Mouse (Mus musculus) left cerebral cortex, adult 11 months (tissue): ENCODE measurements at regions not wholly inside any gene's neighbourhood (a gene's known extent, or its start where the extent isn't known, plus 50 kb on each side); places are given as distances from the start of the nearest gene placed in this dataset.

ENCODE experiments used
- DNase-seq: peaks from one replicate; pipeline ENCODE4 v3.0.0; 2022; ENCODE audit warnings: low spot score

DNA sequence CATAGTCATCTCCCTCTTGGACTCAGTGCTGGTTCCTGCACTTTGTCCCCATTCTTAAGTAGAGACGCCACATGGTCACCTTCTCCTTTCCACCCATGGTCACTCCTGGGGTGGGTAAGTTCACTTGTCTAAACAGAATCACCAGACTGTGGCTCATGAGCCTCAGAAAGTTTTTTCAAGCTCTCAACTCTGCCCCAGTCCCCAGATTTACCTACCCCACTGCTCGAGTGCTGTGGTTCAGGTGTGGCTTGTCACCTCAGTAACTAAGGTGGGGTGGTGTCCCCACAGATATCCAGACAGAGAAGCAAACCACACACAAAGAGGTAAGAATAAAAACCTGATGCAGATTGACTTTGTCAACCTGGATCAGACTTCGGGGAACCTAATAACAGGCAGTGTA is 87.6 kb downstream of the Rpl10-ps3 start:
- no peak for DNase-seq

DNA sequence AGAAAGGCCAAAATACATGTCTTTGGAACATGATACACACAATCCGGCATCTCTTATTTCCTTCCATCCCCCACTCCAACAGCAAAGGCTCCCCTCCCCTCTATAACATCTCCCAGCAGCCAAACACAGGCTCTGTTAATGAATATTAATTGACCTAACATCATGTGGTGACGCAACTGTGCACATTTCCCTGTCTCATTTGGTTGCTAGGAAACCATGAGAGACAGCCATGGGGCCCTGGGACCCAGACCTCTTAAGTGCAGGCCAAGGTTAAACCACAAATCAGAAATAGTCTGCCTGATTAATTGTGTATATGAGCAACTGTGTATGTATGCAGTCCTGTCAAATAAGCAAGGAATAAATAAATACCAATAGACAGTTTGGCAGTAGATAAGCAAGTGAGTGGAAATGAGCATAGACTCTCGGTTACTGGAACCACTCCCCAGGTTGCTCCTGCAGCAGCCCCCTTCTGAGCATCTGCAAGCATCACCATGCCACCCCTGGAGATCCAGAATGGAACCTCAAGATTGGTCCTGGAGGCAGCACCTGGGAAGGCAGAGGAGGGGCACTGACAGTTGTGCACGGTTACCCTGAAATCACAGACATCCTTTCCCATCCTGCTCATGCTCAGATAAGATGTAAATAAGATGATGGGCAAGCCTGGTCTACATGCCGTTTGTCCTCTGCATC is 99.6 kb downstream of the Rpl10-ps3 start:
- DNase-seq: no peak

DNA sequence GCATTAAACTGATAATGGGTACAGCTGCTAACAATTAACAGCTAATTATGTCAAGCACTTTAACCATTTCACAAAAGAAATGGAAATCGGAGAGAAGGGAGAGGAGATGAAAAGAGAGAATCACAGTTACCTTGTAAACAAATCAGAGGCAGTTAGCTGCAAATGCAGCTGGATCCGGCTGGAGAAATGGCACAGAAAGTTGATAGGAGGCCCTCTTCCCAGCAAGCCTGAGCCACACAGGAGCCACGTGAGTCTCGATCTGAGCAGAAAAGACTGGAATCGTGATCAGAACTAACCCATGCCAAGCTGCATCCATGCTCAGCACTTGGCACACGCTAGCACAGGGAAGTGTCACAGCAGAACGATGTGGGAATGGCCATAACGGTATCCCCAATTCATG is 103.8 kb downstream of the Rpl10-ps3 start:
- no peak for DNase-seq

DNA sequence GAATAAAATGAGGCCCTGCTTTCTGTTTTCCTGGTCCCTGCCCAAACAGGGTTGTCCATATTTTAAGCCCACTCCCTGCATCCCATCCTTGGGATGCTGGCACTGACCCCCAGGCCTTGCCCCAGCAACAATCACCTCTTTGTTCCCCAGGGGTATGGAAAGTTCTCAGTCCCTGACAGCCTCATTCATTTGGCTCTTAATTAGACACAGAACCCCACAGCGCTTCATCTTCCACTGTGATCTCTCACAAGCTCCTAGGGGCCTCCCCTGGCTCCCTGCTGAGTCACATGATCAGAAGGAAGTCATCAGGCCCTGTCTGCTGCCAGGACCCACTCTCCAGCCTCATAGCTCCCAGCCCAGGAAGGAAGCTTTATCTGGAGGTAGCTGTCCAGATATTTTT is 108.9 kb downstream of the Rpl10-ps3 start:
- no peak for DNase-seq

DNA sequence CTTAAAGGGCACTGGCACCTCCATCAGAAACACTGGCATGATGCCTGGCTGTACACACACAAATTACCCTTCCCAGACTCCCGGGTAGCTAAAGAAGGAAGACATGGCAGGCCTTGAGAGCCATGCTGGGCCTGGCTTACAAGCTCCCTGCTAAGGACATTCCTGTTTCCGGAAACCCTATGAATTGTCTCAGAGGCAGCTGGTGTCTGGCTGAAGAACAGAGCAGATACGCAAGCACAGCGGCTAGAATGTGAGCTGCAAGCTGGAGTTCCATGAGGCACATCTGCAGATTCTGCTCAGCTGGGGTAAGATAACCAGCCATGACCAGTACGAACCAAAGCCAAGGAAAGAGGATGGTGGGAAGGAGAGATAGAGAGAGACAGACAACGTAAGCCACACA is 110.1 kb downstream of the Rpl10-ps3 start:
- no peak for DNase-seq

DNA sequence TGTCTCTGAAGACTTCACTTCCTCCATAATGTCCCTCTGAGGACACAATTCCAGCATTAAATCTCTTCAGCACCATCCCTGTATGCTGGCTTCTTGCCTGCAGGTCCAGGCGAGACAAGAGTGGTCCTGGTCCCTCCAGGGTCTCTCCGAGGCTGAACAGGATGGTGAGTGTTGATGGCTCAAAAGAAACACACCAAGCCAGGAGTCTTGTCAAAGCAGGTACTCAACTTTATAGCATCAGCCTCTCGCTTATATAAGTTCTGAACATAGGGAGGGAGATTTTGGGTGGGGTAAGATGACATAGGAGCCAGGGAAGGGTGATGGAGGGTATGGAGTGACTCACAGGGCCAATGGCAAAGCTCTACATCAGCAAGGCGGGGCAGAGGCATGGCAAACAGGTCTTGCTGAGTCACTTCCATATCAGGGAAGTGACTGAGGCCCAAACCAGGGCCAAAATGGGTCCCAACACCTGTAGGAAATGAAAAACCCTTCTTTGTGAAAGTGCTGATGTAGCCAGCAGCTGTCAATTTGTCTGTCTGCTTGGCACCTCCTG is 111.7 kb downstream of the Rpl10-ps3 start:
- DNase-seq: no peak

DNA sequence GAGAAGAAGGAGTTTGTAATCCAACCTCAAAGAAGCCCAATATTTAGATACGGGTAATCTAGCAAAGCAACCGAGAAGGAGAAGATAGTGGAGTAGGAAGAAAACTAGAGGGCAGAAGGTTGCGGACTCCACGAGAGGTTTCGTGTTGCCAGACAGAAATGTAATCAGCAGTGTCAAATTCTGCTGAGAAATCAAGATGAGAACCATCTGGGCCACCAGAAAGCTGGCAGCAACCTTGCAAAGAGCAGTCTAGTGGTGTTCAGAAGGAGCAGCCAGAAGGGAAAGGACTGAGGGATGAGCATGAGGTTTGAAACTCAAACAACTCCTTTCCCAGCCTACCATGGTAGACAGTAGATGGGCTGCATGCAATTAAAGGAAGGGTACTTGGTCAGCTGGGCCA is 134.3 kb downstream of the Rpl10-ps3 start:
- DNase-seq: no peak

DNA sequence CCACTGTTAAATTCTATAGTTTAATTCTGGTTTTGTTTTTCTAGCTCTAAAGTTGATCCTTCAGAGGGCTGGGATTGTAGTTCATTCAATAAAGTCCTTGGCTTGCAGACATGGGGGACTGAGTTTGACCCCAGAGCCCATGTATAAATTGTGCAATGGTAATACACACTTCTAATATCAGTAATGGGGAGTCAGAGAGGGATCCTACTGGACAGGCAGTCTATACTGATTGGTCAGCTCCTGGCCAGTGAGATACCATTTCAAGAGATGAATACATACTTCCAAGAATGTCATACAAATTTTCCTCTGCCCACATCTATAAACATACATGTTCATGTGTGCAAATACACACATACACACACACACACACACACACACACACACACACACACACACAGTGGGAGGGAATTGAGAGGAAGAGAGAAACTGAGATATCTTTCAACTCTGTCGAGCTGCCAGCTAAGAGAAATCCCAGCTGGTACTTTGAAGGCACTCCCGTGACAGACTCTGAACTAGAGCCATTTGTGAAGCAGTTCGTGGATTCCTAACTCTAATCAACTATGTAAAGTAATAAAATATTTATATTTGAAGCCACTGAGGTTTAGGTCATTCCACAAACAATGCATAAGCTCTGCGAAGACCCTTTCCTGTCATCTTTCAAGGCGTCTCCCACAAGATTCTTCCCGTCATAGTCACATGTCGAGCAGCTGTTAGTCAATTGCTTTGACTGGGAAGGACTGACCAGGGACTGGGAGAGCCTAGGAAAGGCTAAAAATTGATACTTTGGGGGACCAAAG is 145.1 kb downstream of the Rpl10-ps3 start:
- no peak for DNase-seq

DNA sequence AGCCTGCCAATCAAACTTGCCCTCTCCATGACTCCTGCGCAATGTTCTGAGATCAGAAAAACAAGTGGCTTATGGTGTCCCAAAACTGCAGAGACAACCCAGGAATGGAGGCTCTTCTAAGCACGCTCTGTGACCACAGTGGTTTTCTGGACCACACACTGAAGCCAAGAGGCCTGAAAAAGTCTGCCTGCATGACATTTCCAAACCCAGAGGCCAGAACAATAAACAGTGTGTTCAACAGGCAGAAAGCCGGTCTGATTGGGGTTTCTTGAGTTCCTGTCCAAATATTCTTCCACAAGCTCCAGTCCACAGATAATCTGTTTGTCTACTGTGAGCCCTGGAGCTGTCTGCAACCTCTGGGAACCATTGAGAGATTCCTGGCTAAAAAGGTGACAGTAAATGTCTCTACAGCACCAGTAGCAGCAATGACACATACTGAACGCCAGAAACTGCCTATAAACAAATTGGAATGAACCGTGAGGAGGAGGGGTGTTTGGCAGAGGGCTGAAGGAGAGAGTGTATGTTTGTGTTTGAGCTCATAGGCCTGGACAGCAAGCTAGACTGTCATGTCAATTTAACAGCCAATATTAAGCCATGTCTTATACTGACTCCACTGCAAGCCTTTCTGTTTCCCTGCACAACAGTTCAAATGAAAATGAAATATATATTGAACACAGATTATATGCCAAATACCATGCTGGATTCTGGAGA is 152.2 kb downstream of the Rpl10-ps3 start:
- no peak for DNase-seq

DNA sequence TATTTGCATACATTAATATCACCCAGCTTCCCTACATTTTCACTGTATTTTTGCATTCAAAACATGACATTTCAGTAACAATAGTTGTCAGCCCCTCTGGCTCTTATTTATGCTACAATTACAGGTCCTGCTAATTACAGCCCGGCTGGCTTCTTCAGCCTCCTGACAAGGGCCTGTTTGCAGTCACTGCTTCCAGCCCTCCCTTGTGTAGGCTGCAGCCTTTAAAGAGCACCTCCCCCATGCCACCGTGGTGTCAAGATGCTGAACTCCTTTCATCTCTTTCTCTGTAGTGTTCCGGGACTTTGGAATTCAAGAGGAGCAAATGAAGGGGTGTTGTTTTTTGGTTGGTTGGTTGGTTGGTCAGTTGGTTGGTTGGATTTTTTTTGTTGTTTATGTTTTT is 153.6 kb downstream of the Rpl10-ps3 start:
- DNase-seq: no peak

DNA sequence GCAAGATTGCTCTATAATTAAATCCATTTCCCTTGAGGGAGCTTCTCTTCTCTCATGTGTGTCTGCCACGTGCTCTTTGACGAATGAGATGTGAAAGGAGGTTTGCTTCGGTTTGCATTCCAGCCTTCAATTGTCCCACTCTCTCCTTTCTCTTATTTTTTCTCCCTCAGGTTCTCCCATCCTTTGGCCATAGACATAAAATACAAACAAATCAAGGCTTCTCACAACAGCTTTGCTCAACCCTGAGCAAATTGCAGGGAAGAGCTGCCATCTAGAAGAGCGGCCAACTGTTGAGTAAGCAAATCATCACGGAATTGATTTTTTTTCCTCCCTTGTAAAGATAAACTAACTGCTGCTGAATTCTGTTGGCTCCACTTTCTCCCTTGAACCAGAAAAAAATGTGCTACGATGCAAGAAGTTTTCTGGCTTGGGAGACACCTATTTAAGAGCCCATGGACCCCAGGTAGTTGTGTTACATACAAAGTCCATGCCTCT is 156.1 kb downstream of the Rpl10-ps3 start:
- no peak for DNase-seq

DNA sequence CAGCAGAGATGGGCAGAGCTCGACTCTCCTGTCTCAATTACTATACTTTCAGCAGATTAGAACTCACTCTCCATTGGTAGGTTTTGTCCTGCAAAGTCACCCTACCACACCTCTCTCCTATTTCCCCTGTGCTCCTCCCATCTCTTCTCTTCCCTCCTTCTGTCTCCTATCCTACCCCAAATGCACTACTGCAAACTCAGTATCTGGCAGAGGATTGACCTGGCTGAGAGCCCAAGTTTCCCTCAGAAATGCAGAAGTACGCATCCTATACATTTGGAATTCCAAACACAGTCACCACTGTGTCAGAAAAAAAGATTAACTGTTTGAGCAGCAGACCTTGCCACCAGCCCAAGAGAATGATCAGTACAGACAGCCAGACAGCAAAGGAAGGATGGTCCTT is 163.4 kb downstream of the Rpl10-ps3 start:
- DNase-seq: no peak

DNA sequence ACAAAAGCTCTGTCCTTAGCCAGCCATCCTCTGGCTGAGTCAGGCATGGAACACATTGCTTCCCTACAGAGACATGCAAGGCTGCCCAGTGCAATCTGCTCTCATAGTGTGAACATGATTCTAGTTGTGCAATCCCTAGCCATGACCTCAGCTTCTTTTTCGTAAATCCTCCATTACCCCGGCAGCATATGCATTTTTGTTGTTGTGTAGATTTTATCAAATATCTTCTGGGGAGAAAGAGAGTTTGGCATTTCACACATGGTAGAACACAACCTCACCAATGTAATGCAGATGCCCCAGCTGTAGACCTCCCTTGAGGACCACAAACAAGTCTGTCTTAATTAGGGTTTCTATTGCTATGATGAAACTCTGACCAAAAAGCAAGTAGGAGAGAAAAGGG is 168.6 kb downstream of the Rpl10-ps3 start:
- no peak for DNase-seq

DNA sequence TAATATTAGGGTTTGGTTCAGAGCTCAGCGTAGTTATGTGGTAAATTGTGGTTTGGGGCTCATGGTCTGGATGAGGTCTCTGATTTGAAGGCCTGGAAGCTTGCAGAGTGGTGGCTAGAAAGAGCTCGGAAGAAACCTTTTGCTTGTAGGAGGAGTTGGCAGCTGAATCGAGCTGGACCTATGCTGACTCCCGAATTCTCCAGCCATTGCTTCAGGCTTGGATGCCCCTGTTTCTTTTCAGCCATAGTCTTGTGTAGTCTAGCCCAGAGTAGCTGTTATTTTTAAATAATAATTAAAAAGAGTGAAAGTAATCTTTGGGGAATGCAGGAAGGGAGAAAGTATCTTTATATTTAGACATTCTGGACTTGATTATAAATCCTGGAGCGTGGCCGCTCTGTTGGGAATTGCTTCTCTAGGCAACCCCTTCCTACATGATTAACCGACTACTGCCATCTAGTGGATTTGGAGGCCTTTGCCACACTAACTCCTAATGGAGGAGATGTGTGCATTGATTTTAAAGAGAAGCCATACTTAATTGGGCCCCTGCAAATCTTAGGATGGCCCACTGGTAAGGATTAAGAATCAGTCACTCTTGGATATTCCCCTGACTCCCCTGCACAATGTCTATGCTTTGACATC is 172.8 kb downstream of the Rpl10-ps3 start:
- DNase-seq: peak; percentile 79

DNA sequence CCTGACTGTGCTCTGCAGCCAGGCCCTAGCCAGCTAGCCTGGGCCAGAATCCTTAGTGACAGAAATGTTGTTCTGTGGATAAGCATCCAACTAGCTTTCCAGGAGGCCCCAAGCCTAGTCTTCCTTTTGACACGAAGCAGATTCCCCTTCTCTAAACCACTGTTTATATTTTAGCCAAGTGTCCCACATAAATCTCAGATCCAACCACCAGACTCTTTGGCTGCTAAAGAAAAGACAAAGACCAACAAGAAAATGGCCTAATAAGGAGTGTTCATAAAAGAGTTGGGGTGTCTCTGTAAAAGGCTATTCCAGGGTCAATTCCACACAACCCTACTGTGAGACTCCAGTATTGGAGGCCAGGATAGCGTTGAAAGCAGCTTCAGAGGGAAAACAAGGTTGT is 173.6 kb downstream of the Rpl10-ps3 start:
- DNase-seq: no peak

DNA sequence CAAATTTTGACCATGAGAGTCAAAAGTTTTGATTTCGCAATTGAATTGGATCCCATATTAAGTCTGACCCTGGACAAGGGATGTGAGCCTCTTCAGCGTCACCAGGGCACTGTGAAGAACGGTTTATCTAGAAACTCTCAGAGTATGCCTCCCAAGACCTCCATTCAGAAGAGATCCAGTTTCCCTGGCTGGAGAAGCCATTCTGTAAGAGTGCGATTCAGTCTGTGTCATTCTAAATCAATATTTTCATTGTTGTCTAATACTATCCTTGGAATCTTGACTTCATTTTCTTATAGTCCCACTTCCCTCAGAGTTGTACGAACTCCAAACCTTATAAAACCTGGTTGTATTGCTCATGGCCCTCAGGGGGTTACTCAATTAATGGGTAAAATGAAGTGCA is 174.1 kb downstream of the Rpl10-ps3 start:
- no peak for DNase-seq

DNA sequence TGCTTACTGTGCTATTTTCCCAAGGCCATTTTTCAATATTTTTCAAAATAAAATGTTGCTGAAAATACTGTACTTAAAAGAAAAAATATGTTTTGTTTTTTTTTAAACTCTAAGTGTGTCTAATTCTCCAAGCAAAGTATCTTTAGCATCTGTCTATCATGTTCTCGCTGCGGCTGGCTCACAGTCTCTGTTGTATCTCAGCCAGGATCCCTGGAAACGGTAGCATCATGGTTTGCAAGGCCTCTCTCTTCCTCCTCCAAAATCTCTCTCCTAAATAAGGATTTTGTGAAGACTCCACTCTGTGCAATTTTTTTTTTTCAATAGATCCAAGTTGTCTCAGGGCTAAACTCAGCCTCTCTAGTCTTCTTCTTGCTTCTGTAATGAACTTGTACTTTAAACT is 190.2 kb downstream of the Rpl10-ps3 start:
- no peak for DNase-seq

DNA sequence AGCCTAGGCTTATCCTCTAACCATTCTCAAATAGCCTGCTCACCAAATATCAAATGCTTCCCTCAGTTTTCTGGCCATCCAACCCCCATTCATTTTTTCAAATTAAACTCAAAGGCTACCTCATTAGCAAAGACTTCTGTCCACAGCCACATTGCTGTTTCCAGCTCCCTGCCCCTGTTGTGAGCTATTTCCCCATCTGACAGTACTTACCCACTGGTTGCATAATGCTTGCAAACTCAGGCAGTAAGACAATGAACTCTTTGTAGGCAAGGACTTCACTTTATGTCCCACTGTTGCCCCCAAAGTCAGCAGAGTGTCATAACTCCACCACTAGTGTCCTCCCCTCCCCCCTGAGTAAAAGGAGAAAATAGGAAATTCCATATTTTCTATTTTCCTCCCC is 194.7 kb downstream of the Rpl10-ps3 start:
- DNase-seq: no peak

DNA sequence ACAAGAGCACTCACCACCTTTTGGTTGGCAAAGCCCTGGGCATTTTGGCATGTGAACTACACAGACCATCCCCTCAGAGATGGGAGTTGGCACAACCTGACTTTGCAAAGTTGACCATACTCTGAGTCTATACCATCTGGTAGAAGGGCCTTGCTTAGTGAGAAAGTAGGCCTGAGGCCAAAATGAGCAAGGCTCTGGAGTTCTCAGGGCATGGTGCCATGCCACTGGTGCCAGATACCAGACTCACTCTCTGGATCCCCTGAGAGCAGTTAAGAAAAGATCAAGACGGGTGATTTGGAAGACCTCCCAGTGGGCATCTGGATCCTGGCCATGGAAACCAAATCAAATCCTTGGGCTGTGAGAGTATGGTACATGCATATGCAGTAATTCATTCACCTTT is 202.0 kb downstream of the Rpl10-ps3 start:
- no peak for DNase-seq

DNA sequence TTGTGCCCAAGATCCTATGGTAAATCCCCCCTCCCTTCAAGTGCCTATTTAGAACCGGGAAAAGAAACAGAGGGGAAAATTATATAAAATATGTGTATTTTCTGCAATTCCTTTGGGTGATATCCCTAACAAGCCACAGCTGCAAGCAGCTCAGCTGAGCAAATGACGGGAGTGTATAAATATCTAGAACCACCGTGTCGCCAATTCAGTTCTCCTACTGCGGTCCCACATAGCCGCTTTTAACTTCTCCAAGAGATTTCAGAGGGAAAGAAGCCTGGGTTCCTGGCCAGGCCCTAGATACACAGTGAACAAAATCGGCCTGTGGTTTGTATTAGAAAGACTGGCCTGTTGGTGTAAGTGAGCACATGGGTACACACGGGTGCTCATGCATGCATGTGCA is 202.7 kb downstream of the Rpl10-ps3 start:
- DNase-seq: no peak

DNA sequence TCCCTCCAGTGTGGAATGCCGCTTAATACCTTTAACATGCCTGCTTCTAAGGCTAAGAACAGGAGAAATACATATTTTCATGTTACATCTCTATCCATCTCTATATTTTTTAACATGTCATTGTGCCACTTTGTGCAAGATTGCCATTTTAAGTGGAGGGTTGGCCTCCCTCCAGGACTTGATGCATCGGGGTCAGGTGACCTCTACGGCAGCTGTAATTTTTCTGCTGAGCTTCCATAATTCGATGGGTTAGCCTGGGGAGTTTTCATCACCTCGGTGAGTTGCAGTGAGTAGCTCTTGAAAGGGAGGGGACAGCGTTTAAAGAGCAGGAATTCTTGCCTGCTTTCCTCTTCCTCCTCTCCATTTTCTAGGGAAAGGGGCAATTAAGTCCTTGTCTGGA is 203.6 kb downstream of the Rpl10-ps3 start:
- DNase-seq: no peak

DNA sequence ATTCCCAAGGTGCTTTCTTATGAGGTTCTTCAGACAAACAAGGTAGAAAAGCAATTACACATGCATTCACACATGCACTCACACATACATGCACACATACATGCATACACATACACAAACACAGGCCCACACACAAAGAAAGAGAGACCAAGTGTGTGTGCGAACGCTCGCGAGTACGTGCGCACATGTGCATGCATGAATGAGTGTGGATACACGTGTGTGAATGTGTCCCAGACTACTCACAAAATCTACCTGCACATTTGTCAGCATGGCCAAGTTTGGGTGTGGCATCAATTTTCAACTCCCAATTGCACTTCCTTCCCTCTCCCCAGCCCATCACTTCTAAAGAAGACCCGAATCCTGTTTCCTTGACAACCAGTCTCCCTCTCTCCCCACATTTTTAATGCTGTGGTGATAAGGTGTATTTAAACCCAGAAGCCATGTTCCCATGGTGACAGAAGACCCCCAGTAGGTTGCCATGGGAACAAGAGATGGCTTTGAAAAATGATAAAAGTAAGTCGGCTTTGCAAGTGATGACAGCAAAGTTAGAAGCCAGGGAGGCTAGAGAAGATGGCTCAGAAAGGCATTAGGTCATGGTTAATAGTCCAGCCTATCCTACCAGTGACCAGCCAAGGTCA is 206.3 kb downstream of the Rpl10-ps3 start:
- DNase-seq: no peak
